Mouse (Mus musculus): ENCODE measurements around the gene Olfr839-ps1.

The Olfr839-ps1 gene

DNA sequence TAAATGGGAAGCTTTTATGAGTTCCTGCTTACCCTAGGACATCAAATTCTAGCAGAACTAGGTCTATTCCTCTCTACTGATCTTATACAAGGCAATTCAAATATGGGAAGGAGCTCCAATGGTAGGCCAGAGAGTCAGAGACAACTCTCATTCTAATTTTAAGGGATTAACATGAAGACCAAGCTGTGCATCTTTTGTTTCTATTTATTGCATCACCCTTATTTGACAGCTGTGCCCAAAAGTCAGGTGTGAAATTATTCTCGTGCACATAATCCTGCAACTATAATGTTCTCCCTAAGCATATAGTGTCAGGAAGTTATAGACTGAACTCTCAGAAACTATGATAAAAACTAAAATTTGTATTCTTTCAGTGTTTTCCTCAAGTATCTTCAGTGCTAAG is at the start of gene Olfr839-ps1:
TSS of gene Olfr839-ps1 (minus strand) at position 101 of the 400 bp plus-strand sequence.
- DNase-seq (ENCODE audit: low spot score): no peak

DNA sequence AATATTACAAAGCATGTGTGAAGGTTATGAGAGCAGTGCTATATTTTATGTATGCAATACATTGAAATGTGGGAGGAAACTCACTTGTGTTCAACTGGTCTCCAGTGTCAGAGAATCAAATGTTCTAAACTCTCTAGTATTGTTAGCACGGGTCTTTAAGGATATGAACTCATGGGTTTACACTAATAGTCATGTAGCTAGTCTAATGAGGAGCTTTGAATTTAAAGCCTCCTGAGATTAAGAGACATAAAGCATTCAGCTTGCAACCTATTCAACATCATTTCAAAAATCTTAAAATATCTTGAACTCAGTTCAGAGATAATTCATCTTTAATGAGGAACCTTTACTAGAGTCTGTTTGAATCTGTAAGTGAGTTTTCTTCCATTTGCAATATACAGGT is 41.1 kb downstream of the Olfr839-ps1 start, which contains the start of gene Olfr837:
TSS of gene Olfr837 (plus strand) at position 301 of the 400 bp plus-strand sequence.
- DNase-seq (ENCODE audit: low spot score): no peak

DNA sequence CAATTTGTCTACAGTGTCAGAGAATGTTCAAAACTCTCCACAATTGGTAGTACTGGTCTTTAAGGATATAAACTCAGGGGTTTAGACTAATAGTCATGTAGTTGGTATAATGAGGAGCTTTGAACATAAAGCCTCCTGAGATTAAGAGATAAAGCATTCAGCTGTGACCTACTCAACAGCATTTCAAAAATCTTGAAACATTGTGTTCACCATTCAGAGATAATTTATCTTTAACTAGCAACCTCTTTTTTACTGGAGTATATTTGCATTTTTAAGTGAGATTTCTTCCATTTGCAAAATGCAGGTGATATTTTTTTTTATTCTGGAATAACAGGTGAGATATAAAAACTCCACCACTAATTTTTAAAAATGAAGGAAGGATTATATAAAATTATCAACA is 57.0 kb downstream of the Olfr839-ps1 start, which contains the start of gene Olfr836:
TSS of gene Olfr836 (plus strand) at position 301 of the 400 bp plus-strand sequence.
- no peak for DNase-seq (ENCODE audit: low spot score)
